Mouse (Mus musculus) hindbrain, postnatal 0 days (tissue): ENCODE measurements around the gene Rbm42. TPM values are rescaled to one million over a fixed set of nuclear protein-coding genes. Genes with fewer than 3 reads are reported as not detected.

ENCODE experiments used
- ATAC-seq: fragments of 200-750 bp; cut with Nextera tagmentation; 2 replicates; pipeline ENCODE4 v1.8.0; 2017; ENCODE audit warnings: mild to moderate bottlenecking, moderate TSS enrichment, moderate library complexity
- DNase-seq: peaks from one replicate; pipeline ENCODE4 v3.0.0-alpha.2; 2015; ENCODE audit warnings: low spot score
- H3K27ac ChIP-seq: fragments of 300-500 bp; sonication (generic); 2 replicates; pipeline ENCODE4 v1.5.1; 2014; ENCODE audit warnings: mild to moderate bottlenecking
- H3K27me3 ChIP-seq: fragments of 300-500 bp; sonication (generic); 2 replicates; pipeline ENCODE4 v1.6.1; 2014; ENCODE audit warnings: low read length, mixed read lengths; ENCODE audit not compliant: insufficient read depth
- H3K36me3 ChIP-seq: fragments of 300-500 bp; sonication (generic); 2 replicates; pipeline ENCODE4 v1.6.1; 2014; ENCODE audit warnings: low read length, mixed read lengths; ENCODE audit not compliant: insufficient read depth
- H3K4me1 ChIP-seq: fragments of 300-500 bp; sonication (generic); 2 replicates; pipeline ENCODE4 v1.6.1; 2014; ENCODE audit warnings: antibody characterized with exemption, low read length, mixed read lengths; ENCODE audit not compliant: insufficient read depth
- H3K4me2 ChIP-seq: fragments of 300-500 bp; sonication (generic); 2 replicates; pipeline ENCODE4 v1.6.1; 2014; ENCODE audit warnings: low read depth, mild to moderate bottlenecking, low read length, moderate library complexity, mixed read lengths
- H3K4me3 ChIP-seq: fragments of 300-500 bp; sonication (generic); 2 replicates; pipeline ENCODE4 v1.5.1; 2014; ENCODE audit warnings: low read length
- H3K9ac ChIP-seq: fragments of 300-500 bp; sonication (generic); replicated peaks from 2 replicates; pipeline ENCODE4 v1.6.1; 2014; ENCODE audit warnings: mild to moderate bottlenecking, low read length, moderate library complexity, mixed read lengths
- H3K9me3 ChIP-seq: fragments of 300-500 bp; sonication (generic); 2 replicates; pipeline ENCODE4 v1.6.1; 2016; ENCODE audit warnings: low read length, mixed read lengths
- CTCF ChIP-seq: IDR thresholded peaks from 2 replicates; pipeline ENCODE4 v1.5.1; 2016; ENCODE audit warnings: antibody characterized with exemption, control low read depth, low read depth
- WGBS: fragments of 180-500 bp; shearing (Covaris S2); extraction: QIAGEN DNeasy Blood & Tissue Kit; methylation state at CpG from one replicate; pipeline ENCODE4 v1.1.7; 2014; 5-methylcytosine and 5-hydroxymethylcytosine counted together
- polyA plus RNA-seq: library from polyadenylated mRNA; unstranded; fragments of >200 nt; fragmentation: Nextera tagmentation; extraction: Ambion mirVana; gene quantifications from 2 replicates; pipeline ENCODE4 v1.2.1, GENCODE M21; 2015
- total RNA-seq: library from RNA; depleted of rRNA; stranded (reverse); fragments of >200 nt; gene quantifications from 2 replicates; pipeline ENCODE4 v1.2.3, GENCODE M21; 2014

The Rbm42 gene
- total and polyA plus RNA-seq, 2 experiments from 2014 or later = 118 to 169 TPM

- Histone ChIP-seq H3K4me1 (no peaks in the 10 kb centered on the region), H3K9me3 (no peaks in the 10 kb centered on the region), H3K4me3 (no peak overlapping the region), H3K27me3 (peaks cover 47% of the 10 kb centered on the region), H3K27ac (no peak overlapping the region), H3K4me2 (no peak overlapping the region), H3K9ac (no peak overlapping the region), H3K36me3 (peaks cover 7% of the 10 kb centered on the region)
- 34% methylated on average over 11 of the region's 11 CpGs for WGBS
- no peak for TF ChIP-seq CTCF
- ATAC-seq = no peak
- DNase-seq = no peak
Measured at GRCm38 (mm10) chr7:30636395-30636794, 13.7 kb downstream of the Rbm42 start.

DNA sequence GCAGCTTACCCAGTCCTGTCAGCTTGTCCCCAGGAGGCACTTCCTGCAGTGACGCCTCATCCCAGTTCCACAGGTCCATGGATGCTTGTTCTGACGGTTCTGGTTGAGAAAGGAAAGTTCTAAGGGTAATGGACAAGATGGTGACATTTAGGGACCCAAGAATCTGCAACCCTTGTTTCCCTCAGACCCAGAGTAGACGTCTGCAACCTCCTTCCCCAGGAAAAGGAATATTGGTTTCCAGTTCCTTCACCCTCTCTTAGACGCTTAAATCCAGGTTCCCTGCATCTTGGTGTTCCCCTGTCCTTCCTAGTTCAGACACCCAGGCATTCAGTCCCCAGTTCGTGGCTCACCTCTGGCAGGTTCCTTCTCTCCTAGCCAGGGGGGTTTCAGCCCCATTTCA is 14.4 kb downstream of the Rbm42 start, which contains the start of gene Etv2:
Etv2 (minus strand) TSS at position 101 of the 400 bp plus-strand sequence.
- DNase-seq (no peak), ATAC-seq (no peak)
- Histone ChIP-seq H3K4me2 (peak within 1 kb of the TSS; percentile 23; the same call in 1 of the 2 replicates), H3K9me3 (no peaks in the 10 kb centered on the region), H3K4me3 (peak within 1 kb of the TSS; percentile 11; the same call in 1 of the 2 replicates), H3K27me3 (peaks cover 47% of the 10 kb centered on the region), H3K36me3 (peaks cover under 1% of the 10 kb centered on the region; the same call in 1 of the 2 replicates), H3K4me1 (no peaks in the 10 kb centered on the region), H3K27ac (no peak within 1 kb of the TSS), H3K9ac (no peak within 1 kb of the TSS)
- TF ChIP-seq CTCF = no peak
- WGBS = 8% methylated on average over 5 of the region's 5 CpGs

DNA sequence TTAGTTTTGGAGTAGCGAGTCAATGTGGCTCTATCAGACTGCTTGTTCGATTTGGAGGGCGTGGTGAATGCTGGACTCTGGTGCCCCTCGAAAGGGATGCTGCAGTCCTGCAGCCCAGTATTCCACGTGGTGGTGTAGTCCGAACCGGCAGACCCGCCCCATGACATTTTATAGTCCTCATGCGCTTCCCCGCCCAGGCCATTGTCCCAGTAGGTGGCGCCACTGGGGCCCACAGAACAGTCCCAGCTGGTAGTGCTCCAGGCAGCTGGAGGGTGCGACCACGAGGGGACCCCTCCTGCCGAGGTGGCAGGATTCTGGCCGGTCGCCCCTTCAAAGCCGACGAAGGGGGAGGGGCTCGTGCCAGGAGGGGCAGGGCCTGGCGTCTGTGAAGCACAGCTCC is 15.5 kb downstream of the Rbm42 start:
- Histone ChIP-seq H3K27me3 (peaks cover 50% of the 10 kb centered on the region), H3K9ac (no peak overlapping the region), H3K4me2 (peak overlapping the region; percentile 23; the same call in 1 of the 2 replicates), H3K27ac (no peak overlapping the region), H3K9me3 (no peaks in the 10 kb centered on the region), H3K4me3 (peak overlapping the region; percentile 11; the same call in 1 of the 2 replicates), H3K4me1 (no peaks in the 10 kb centered on the region), H3K36me3 (no peaks in the 10 kb centered on the region)
- peak; percentile 80 for ATAC-seq
- peak; percentile 69 for DNase-seq
- under 1% methylated on average over 20 of the region's 20 CpGs for WGBS
- TF ChIP-seq CTCF = peak; percentile 75

DNA sequence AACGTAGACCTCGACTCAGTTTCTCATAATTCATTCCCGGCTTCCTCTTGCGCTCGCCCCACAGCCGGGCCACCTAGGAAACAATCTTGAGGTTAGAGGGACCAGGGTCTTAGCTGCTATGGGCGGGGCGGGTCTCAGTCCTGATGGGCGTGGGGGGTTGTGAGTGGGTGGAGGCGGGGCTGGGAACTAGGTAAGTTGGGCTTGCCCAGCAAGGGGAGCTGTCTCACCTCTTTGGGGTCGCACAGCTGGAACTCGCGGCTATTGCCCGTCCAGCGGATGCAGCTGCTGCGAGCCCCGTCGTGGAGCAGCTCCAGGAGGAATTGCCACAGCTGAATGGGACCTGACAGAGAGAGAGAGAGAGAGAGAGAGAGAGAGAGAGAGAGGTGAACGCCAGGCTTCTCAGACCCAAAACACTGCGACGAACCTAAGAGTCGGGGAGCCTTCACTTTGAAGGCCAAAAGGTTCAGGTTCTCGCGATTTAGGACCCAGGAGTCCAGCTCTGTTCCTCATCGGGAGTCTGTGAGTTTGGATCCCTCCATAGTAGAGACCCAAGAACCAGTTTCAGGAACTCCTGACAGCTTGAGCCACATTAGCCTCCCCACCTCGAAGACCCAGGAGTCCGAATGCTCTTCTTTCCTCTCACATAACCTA is 16.2 kb downstream of the Rbm42 start:
- Histone ChIP-seq H3K27me3 (peaks cover 50% of the 10 kb centered on the region), H3K4me2 (no peak overlapping the region), H3K36me3 (no peaks in the 10 kb centered on the region), H3K4me1 (no peaks in the 10 kb centered on the region), H3K9ac (no peak overlapping the region), H3K9me3 (no peaks in the 10 kb centered on the region), H3K4me3 (no peak overlapping the region), H3K27ac (no peak overlapping the region)
- ATAC-seq (no peak), DNase-seq (no peak)
- TF ChIP-seq CTCF = no peak
- WGBS = 7% methylated on average over 27 of the region's 27 CpGs

DNA sequence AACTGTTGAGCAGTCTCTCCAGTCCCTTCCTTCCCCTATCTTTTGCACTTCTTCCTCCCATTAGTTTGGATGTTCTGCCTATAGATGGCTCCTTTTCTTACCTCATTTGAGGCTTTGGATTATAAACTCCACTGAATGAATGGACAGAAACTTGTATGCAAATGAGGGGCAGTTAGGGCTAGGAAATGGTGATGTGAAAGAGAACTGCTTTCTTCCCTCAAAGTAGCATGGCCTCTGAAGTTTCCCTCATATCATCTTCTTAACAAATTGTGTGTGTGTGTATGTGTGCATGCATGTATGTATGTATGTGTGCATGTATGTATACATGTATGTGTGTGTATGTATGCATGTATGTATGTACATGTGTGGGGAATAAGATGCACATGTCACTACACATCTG is 21.1 kb downstream of the Rbm42 start:
- H3K27ac ChIP-seq = no peak overlapping the region
- no peak overlapping the region for H3K4me3 ChIP-seq
- no peaks in the 10 kb centered on the region for H3K36me3 ChIP-seq
- H3K27me3 ChIP-seq = peaks cover 28% of the 10 kb centered on the region
- H3K4me2 ChIP-seq = no peak overlapping the region
- H3K9me3 ChIP-seq = no peaks in the 10 kb centered on the region
- no peaks in the 10 kb centered on the region; the same call in 1 of the 2 replicates for H3K4me1 ChIP-seq
- no peak overlapping the region for H3K9ac ChIP-seq
- DNase-seq (no peak), ATAC-seq (no peak)
- no peak for TF ChIP-seq CTCF

DNA sequence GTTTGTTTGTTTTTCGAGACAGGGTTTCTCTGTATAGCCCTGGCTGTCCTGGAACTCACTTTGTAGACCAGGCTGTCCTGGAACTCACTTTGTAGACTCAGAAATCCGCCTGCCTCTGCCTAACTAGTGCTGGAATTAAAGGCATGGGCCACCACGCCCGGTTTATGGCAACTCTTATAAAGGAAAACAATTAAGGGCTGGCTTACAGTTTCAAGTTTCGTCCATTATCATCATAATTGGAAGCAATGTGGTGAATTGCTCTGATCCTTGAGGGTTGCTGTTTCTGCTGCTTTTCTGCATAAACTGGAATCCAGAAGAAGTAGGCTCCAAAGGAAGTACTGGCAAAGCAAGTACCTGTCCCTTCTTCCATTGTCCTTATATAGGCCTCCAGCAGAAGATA is 23.5 kb downstream of the Rbm42 start:
- DNase-seq (no peak), ATAC-seq (no peak)
- Histone ChIP-seq H3K36me3 (peaks cover 10% of the 10 kb centered on the region; the same call in 1 of the 2 replicates), H3K27me3 (peaks cover 7% of the 10 kb centered on the region; the same call in 1 of the 2 replicates), H3K4me3 (no peak overlapping the region), H3K9me3 (no peaks in the 10 kb centered on the region), H3K9ac (no peak overlapping the region), H3K4me2 (peak overlapping the region; percentile 89; the same call in 1 of the 2 replicates), H3K27ac (no peak overlapping the region), H3K4me1 (no peaks in the 10 kb centered on the region; the same call in 1 of the 2 replicates)
- TF ChIP-seq CTCF = no peak
- WGBS = 87% methylated on average over 5 of the region's 5 CpGs
